Mouse (Mus musculus) forebrain, postnatal 0 days (tissue): Measurements from ENCODE around the gene Tuba3a. TPM values are rescaled to one million over a fixed set of nuclear protein-coding genes. Genes with fewer than 3 reads are reported as not detected.
A peak's percentile ranks its signal among the peaks of the same experiment; 100 is the strongest.

Source experiments
- ATAC-seq: fragments of 200-750 bp; cut with Nextera tagmentation; 2 replicates; pipeline ENCODE4 v1.8.0; 2017; ENCODE audit warnings: mild to moderate bottlenecking, moderate library complexity
- DNase-seq: peaks from one replicate; pipeline ENCODE4 v3.0.0-alpha.2; 2015
- H3K27ac ChIP-seq: fragments of 300-500 bp; sonication (generic); 2 replicates; pipeline ENCODE4 v1.5.1; 2014; ENCODE audit warnings: low read depth, mild to moderate bottlenecking, antibody characterized with exemption, low read length, moderate library complexity, mixed read lengths
- H3K27me3 ChIP-seq: fragments of 300-500 bp; sonication (generic); 2 replicates; pipeline ENCODE4 v1.6.1; 2014; ENCODE audit warnings: mild to moderate bottlenecking, low read length, mixed read lengths; ENCODE audit not compliant: insufficient read depth
- H3K36me3 ChIP-seq: fragments of 300-500 bp; sonication (generic); 2 replicates; pipeline ENCODE4 v1.6.1; 2014; ENCODE audit warnings: mild to moderate bottlenecking, moderate library complexity; ENCODE audit not compliant: insufficient read depth
- H3K4me1 ChIP-seq: fragments of 300-500 bp; sonication (generic); 2 replicates; pipeline ENCODE4 v1.6.1; 2014; ENCODE audit warnings: antibody characterized with exemption; ENCODE audit not compliant: insufficient read depth
- H3K4me2 ChIP-seq: fragments of 300-500 bp; sonication (generic); 2 replicates; pipeline ENCODE4 v1.6.1; 2014; ENCODE audit warnings: low read depth, mild to moderate bottlenecking, moderate library complexity
- H3K4me3 ChIP-seq: fragments of 300-500 bp; sonication (generic); 2 replicates; pipeline ENCODE4 v1.5.1; 2014; ENCODE audit warnings: low read depth, low read length, mixed read lengths
- H3K9ac ChIP-seq: fragments of 300-500 bp; sonication (generic); 2 replicates; pipeline ENCODE4 v1.6.1; 2014; ENCODE audit warnings: mild to moderate bottlenecking
- H3K9me3 ChIP-seq: fragments of 300-500 bp; sonication (generic); 2 replicates; pipeline ENCODE4 v1.6.1; 2016; ENCODE audit warnings: low read length
- CTCF ChIP-seq: sonication (generic); IDR thresholded peaks from 2 replicates; pipeline ENCODE4 v1.5.1; 2016; ENCODE audit warnings: antibody characterized with exemption, control low read depth, low read depth
- WGBS: fragments of 180-500 bp; shearing (Covaris S2); extraction: QIAGEN DNeasy Blood & Tissue Kit; methylation state at CpG from one replicate; pipeline ENCODE4 v1.1.7; 2014; 5-methylcytosine and 5-hydroxymethylcytosine counted together
- polyA plus RNA-seq: library from polyadenylated mRNA; unstranded; fragments of >200 nt; fragmentation: Nextera tagmentation; extraction: Ambion mirVana; gene quantifications from 2 replicates; pipeline ENCODE4 v1.2.1, GENCODE M21; 2015
- total RNA-seq: library from RNA; depleted of rRNA; stranded (reverse); fragments of >200 nt; gene quantifications from 2 replicates; pipeline ENCODE4 v1.2.3, GENCODE M21; 2014

Gene Tuba3a
- total and polyA plus RNA-seq, 2 experiments from 2014 or later = not detected

GRCm38 (mm10) chr6:125265239-125265638, 20.6 kb downstream of the Tuba3a start:
- ATAC-seq (0 out of 2 replicates have a peak, but pooled peaks have one; percentile 27), DNase-seq (no peak)
- no peaks in the 10 kb centered on the region for H3K4me1 ChIP-seq
- H3K4me3 ChIP-seq = no peak overlapping the region
- no peak for TF ChIP-seq CTCF
- H3K9ac ChIP-seq = no peak overlapping the region
- H3K4me2 ChIP-seq = no peak overlapping the region
- no peaks in the 10 kb centered on the region for H3K9me3 ChIP-seq
- 59% methylated on average over 10 of the region's 10 CpGs for WGBS
- no peaks in the 10 kb centered on the region for H3K36me3 ChIP-seq
- H3K27ac ChIP-seq = no peak overlapping the region
- no peaks in the 10 kb centered on the region for H3K27me3 ChIP-seq

GRCm38 (mm10) chr6:125264219-125264618, 21.6 kb downstream of the Tuba3a start:
- no peak overlapping the region for H3K4me3 ChIP-seq
- no peak for TF ChIP-seq CTCF
- no peaks in the 10 kb centered on the region for H3K27me3 ChIP-seq
- no peak for ATAC-seq
- H3K36me3 ChIP-seq = no peaks in the 10 kb centered on the region
- no peak overlapping the region for H3K27ac ChIP-seq
- no peaks in the 10 kb centered on the region for H3K9me3 ChIP-seq
- no peak for DNase-seq
- 91% methylated on average over 9 of the region's 9 CpGs for WGBS
- H3K4me2 ChIP-seq = no peak overlapping the region
- no peak overlapping the region for H3K9ac ChIP-seq
- no peaks in the 10 kb centered on the region for H3K4me1 ChIP-seq

GRCm38 (mm10) chr6:125260006-125260555, 25.8 kb downstream of the Tuba3a start:
- Histone ChIP-seq H3K9me3 (no peaks in the 10 kb centered on the region), H3K4me3 (no peak overlapping the region), H3K36me3 (no peaks in the 10 kb centered on the region), H3K4me2 (no peak overlapping the region), H3K27me3 (no peaks in the 10 kb centered on the region), H3K9ac (no peak overlapping the region), H3K4me1 (no peaks in the 10 kb centered on the region), H3K27ac (no peak overlapping the region)
- 85% methylated on average over 10 of the region's 10 CpGs for WGBS
- no peak for DNase-seq
- no peak for TF ChIP-seq CTCF
- ATAC-seq = no peak

GRCm38 (mm10) chr6:125256222-125256966, 29.4 kb downstream of the Tuba3a start:
- no peak overlapping the region for H3K4me3 ChIP-seq
- no peaks in the 10 kb centered on the region for H3K36me3 ChIP-seq
- DNase-seq (no peak), ATAC-seq (no peak)
- TF ChIP-seq CTCF = no peak
- H3K4me1 ChIP-seq = no peaks in the 10 kb centered on the region
- H3K4me2 ChIP-seq = no peak overlapping the region
- H3K27me3 ChIP-seq = no peaks in the 10 kb centered on the region
- H3K9ac ChIP-seq = no peak overlapping the region
- 80% methylated on average over 8 of the region's 8 CpGs for WGBS
- no peak overlapping the region for H3K27ac ChIP-seq
- H3K9me3 ChIP-seq = no peaks in the 10 kb centered on the region

- DNase-seq = no peak
- Histone ChIP-seq H3K36me3 (no peaks in the 10 kb centered on the region), H3K4me3 (no peak overlapping the region), H3K4me1 (no peaks in the 10 kb centered on the region), H3K27me3 (no peaks in the 10 kb centered on the region), H3K9me3 (no peaks in the 10 kb centered on the region), H3K9ac (no peak overlapping the region), H3K4me2 (no peak overlapping the region), H3K27ac (no peak overlapping the region)
- ATAC-seq = no peak
- WGBS = 90% methylated on average over 7 of the region's 7 CpGs
- no peak for TF ChIP-seq CTCF
Measured at GRCm38 (mm10) chr6:125255516-125256044, 30.3 kb downstream of the Tuba3a start.

GRCm38 (mm10) chr6:125253863-125254715, 31.8 kb downstream of the Tuba3a start:
- H3K27ac ChIP-seq = no peak overlapping the region
- H3K9ac ChIP-seq = no peak overlapping the region
- no peaks in the 10 kb centered on the region for H3K36me3 ChIP-seq
- TF ChIP-seq CTCF = no peak
- H3K4me1 ChIP-seq = no peaks in the 10 kb centered on the region
- no peak for DNase-seq
- no peaks in the 10 kb centered on the region for H3K27me3 ChIP-seq
- no peak for ATAC-seq
- 78% methylated on average over 14 of the region's 14 CpGs for WGBS
- no peak overlapping the region for H3K4me2 ChIP-seq
- H3K9me3 ChIP-seq = no peaks in the 10 kb centered on the region
- no peak overlapping the region for H3K4me3 ChIP-seq
